Mouse (Mus musculus) G1E (cell line): ENCODE measurements around the gene Fzd10. TPM values are rescaled to one million over a fixed set of nuclear protein-coding genes. Genes with fewer than 3 reads are reported as not detected.

Experiments used
- ATAC-seq: 2 replicates; pipeline ENCODE4 v1.8.0; 2016; ENCODE audit warnings: mild to moderate bottlenecking; ENCODE audit not compliant: insufficient number of reproducible peaks, poor library complexity, low FRiP score, severe bottlenecking; ENCODE audit errors: extremely low read depth
- DNase-seq: peaks from one replicate; pipeline ENCODE4 v3.0.0; 2012; ENCODE audit warnings: low spot score
- H3K27me3 ChIP-seq: 2 replicates; pipeline ENCODE4 v1.6.1; 2012; ENCODE audit warnings: mild to moderate bottlenecking, low read length, inconsistent platforms; ENCODE audit not compliant: insufficient read depth
- H3K36me3 ChIP-seq: replicated peaks from 2 replicates; pipeline ENCODE3; 2012; ENCODE audit warnings: mild to moderate bottlenecking, inconsistent platforms
- H3K4me1 ChIP-seq: 2 replicates; pipeline ENCODE4 v1.6.1; 2012; ENCODE audit warnings: low read depth, low read length, inconsistent platforms, mixed read lengths; ENCODE audit not compliant: insufficient read depth
- H3K4me3 ChIP-seq: 2 replicates; pipeline ENCODE4 v1.5.1; 2012; ENCODE audit warnings: low read depth, mild to moderate bottlenecking, inconsistent platforms, low read length, moderate library complexity, mixed read lengths
- H3K9me3 ChIP-seq: replicated peaks from 2 replicates; pipeline ENCODE4 v1.6.1; 2012; ENCODE audit warnings: inconsistent platforms
- CTCF ChIP-seq: IDR thresholded peaks from 2 replicates; pipeline ENCODE4 v1.5.1; 2012; ENCODE audit warnings: low read depth, low read length, inconsistent platforms, mixed read lengths
- GATA1 ChIP-seq: IDR thresholded peaks from 2 replicates; pipeline ENCODE4 v1.6.1; 2012; ENCODE audit warnings: borderline replicate concordance, low read length, inconsistent platforms, mixed read lengths
- GATA2 ChIP-seq: IDR thresholded peaks from 2 replicates; pipeline ENCODE4 v1.6.1; 2012; ENCODE audit warnings: low read depth, low read length, inconsistent platforms, borderline replicate concordance
- POLR2AphosphoS5 ChIP-seq: IDR thresholded peaks from 2 replicates; pipeline ENCODE4 v1.6.1; 2012; ENCODE audit warnings: low read depth, low read length, inconsistent platforms; ENCODE audit not compliant: insufficient replicate concordance
- TAL1 ChIP-seq: conservative IDR thresholded peaks from 2 replicates; pipeline ENCODE4 v1.6.1; 2012; ENCODE audit warnings: low read depth, low read length, inconsistent platforms, mixed read lengths
- polyA plus RNA-seq: library from polyadenylated mRNA; stranded (reverse); fragments of >175 nt; gene quantifications from 2 replicates; pipeline ENCODE4 v1.2.3, GENCODE M21; 2012
- total RNA-seq, 2 experiments: library from RNA; stranded (forward) in 1 of 2; stranded (reverse) in 1 of 2; fragments of 200-1000 nt in 1 of 2; fragments of >200 nt in 1 of 2; fragmentation: Nextera tagmentation in 1 of 2; gene quantifications; 2 replicates each; pipeline ENCODE4 v1.2.3; 2014 to 2017

Gene Fzd10
- total and polyA plus RNA-seq, 3 experiments = 0.11 TPM; not detected in 2

DNA sequence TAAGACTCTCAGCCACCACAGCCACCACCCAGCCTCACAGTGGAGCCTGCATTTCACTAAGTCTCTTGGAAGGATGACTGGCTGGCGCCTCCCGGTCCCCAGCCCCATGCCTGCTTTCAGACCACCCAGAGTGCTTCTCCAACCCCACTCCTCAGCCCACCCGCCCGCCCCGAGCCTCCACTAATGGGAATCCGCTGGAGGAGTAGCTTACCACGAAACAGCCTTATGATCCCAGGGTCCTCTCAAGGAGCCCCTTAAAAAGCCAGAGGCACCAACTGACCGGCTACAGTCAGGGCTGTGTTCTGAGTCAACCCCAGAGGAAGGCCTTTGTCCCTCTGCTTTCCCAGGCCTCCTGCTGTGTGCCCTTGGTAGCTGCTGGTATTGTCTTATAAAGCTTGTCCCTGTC lies 19.1 kb upstream of the Fzd10 start:
- Histone ChIP-seq H3K36me3 (no peaks in the 10 kb centered on the region), H3K4me1 (no peaks in the 10 kb centered on the region), H3K4me3 (no peak overlapping the region), H3K27me3 (no peaks in the 10 kb centered on the region), H3K9me3 (peaks cover 91% of the 10 kb centered on the region)
- no peak for TF ChIP-seq GATA2
- no peak for TF ChIP-seq TAL1
- no peak for TF ChIP-seq GATA1
- TF ChIP-seq POLR2AphosphoS5 = no peak
- TF ChIP-seq CTCF = no peak
- DNase-seq (no peak), ATAC-seq (no peak)

DNA sequence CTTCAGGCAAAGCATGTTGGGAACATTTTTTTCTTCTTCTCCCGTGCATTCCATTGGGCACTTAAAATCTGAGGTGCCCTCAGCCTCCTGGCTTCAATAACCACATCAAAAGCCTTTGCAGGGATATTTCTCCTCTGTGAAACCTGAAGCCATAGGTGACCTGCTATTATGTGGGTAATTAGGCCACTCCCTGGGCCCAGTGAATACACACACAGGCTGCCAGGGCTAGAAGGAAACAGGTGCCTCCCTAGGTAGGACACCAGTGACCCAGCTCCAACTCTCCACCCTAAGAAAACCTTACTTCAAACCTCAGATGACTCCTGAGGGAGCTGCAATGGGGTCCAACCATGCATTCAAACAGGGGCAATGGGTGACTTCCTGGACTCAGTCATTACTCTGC lies 11.4 kb upstream of the Fzd10 start:
- TF ChIP-seq POLR2AphosphoS5 = no peak
- no peak for TF ChIP-seq CTCF
- no peak for TF ChIP-seq TAL1
- no peak for TF ChIP-seq GATA1
- no peak for TF ChIP-seq GATA2
- ATAC-seq (no peak), DNase-seq (no peak)
- Histone ChIP-seq H3K36me3 (no peaks in the 10 kb centered on the region), H3K4me3 (no peak overlapping the region), H3K9me3 (peaks cover 89% of the 10 kb centered on the region), H3K4me1 (no peaks in the 10 kb centered on the region), H3K27me3 (no peaks in the 10 kb centered on the region)

DNA sequence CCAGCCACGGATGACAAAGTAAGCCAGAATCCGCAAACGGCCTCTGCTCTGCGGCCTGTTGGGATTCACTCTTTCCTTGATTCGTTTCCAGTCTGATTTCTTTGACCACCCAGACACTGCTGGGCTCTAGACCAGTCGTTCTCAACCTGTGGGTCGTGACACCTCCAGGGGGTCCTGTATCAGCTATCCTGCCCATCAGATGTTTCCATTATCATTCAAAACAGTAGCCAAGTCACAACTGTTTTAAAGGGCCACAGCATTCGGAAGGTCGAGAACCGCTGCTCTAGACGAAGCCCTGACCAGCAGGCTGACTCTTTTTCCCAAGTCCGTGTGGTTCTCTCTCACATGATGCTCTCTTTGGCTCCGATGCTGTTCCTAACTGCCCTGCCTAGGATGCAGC lies 7.2 kb upstream of the Fzd10 start:
- H3K4me1 ChIP-seq = no peaks in the 10 kb centered on the region
- no peaks in the 10 kb centered on the region for H3K36me3 ChIP-seq
- no peaks in the 10 kb centered on the region for H3K27me3 ChIP-seq
- DNase-seq (no peak), ATAC-seq (no peak)
- peaks cover 82% of the 10 kb centered on the region for H3K9me3 ChIP-seq
- no peak overlapping the region for H3K4me3 ChIP-seq
- no peak for TF ChIP-seq CTCF
- TF ChIP-seq GATA2 = no peak
- TF ChIP-seq TAL1 = no peak
- no peak for TF ChIP-seq GATA1
- TF ChIP-seq POLR2AphosphoS5 = no peak

DNA sequence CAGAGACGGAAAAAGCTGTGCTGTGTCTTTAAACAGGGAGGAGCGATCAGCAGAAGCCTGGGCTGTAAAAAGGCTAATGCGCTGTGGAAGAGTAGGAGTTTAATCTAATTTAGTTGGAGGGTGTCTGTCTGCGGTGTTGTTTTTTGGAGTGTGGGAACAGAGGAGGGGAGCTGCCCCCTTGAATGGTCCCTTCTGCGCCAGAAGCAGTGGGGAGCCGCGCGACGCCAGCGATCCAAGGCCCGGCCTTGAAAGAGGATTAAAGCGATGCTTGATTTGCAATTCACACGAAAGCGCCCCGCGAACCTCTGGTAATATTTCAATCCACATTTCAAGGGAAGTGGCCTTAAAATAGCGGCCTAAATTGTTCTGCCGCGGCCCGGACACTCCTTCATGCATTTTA lies 3.8 kb upstream of the Fzd10 start:
- peaks cover 79% of the 10 kb centered on the region for H3K9me3 ChIP-seq
- no peaks in the 10 kb centered on the region for H3K27me3 ChIP-seq
- no peaks in the 10 kb centered on the region for H3K36me3 ChIP-seq
- no peak for ATAC-seq
- H3K4me3 ChIP-seq = no peak overlapping the region
- no peak for DNase-seq
- TF ChIP-seq POLR2AphosphoS5 (no peak), CTCF (no peak), GATA1 (no peak), GATA2 (no peak), TAL1 (no peak)
- no peaks in the 10 kb centered on the region for H3K4me1 ChIP-seq

DNA sequence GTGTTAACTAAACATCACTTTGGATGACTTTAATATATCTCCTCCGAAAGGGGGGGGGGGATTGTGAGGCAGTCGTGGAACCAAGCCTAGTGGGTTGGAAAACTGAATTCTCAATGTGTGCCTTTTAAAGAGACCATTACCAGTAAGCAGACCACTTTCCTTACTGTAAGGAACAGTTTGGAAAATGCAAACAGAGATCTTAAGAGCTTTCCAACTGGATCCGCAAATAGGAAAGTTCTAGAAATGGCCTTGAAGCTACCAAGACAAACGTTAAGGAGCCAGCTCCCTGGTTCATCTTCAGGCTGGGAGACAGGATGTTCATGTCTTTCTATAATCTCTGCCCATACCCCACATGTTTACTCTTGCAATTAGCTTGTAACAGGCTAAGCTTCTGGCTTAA lies 3.3 kb upstream of the Fzd10 start:
- H3K36me3 ChIP-seq = no peaks in the 10 kb centered on the region
- ATAC-seq (no peak), DNase-seq (no peak)
- no peak overlapping the region for H3K4me3 ChIP-seq
- H3K4me1 ChIP-seq = no peaks in the 10 kb centered on the region
- no peaks in the 10 kb centered on the region for H3K27me3 ChIP-seq
- no peak for TF ChIP-seq CTCF
- peaks cover 79% of the 10 kb centered on the region for H3K9me3 ChIP-seq

DNA sequence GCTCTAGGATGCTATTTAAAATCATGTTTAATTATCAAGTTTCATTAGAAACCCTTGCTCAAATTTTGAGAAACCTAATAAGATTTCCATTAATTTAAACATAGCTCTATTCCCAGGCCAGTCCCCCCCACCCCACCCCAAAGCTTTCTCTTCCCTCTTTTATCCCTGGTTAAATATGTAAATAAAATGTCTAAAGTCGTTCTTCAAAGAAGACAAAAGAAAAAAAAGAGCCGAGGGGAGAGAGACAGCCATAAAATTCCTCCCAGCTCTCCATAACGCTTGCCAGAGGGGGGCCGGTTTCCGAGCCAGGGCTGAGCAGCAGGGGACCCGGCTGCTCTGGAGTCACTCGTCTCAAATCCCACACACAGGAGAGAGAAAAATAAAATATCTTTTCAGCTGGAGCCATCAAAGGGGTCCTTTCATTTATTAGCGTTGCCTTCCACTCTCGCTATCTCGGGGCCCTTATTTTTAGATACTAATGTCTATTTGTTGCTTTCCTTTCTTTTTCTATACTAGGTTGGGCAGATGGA lies 2.4 kb upstream of the Fzd10 start:
- ATAC-seq (no peak), DNase-seq (no peak)
- TF ChIP-seq TAL1 (no peak), CTCF (no peak), GATA2 (no peak), POLR2AphosphoS5 (no peak), GATA1 (no peak)
- H3K4me3 ChIP-seq = no peak overlapping the region
- H3K36me3 ChIP-seq = no peaks in the 10 kb centered on the region
- H3K4me1 ChIP-seq = no peaks in the 10 kb centered on the region
- H3K27me3 ChIP-seq = no peaks in the 10 kb centered on the region
- H3K9me3 ChIP-seq = peaks cover 78% of the 10 kb centered on the region

DNA sequence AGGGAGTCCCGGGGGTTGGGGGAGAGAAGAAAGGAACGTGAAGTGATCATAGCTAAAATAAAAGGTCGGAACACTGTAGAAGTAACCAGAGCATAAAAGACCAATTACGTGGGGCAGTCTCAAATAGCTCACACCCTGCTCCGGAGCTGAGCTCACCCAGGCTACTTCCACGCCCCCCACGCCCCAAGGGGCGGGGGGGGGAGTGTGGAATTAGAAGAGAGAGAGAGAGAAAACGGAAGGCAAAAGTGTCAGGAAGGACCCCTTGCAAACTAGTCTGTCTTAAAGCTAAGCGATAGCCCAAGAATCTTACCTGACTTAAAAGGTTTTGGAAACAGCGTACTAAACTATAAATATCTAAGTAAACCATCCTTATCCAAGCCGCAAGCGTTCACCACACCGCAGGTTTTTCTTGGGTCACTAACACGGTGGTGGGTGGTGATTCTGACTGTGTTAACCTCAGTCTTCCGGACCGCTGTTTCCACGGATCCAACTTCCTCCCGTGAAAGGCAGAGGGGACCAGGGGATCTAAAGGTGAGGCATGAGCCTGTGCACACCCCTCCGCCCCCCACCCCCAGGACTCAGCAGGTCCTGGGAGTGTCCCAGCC lies 1.8 kb upstream of the Fzd10 start:
- Histone ChIP-seq H3K36me3 (no peaks in the 10 kb centered on the region), H3K9me3 (peaks cover 75% of the 10 kb centered on the region), H3K4me1 (no peaks in the 10 kb centered on the region), H3K4me3 (no peak overlapping the region), H3K27me3 (no peaks in the 10 kb centered on the region)
- ATAC-seq (no peak), DNase-seq (no peak)
- TF ChIP-seq POLR2AphosphoS5 (no peak), GATA1 (no peak), GATA2 (no peak), CTCF (no peak)
